8 mouse cellular contexts compared by ENCODE assay signal in genomic region chr13:84347181-84347913, GRCm38 (mm10).
A peak's percentile ranks its signal among the peaks of the same experiment; 100 is the strongest.
DNase-seq lines count a peak whose midpoint lies in the region; ATAC-seq and TF ChIP-seq lines count a peak whose summit lies in the region.

No protein-coding gene starts in this region.

- H3K4me1 ChIP-seq in lung, postnatal 0 days (ENCODE audit: insufficient read depth, low read depth, low read length), result peaks cover 8% of the 10 kb centered on the region; the same call in 1 of the 2 replicates
- H3K4me1 ChIP-seq in heart, embryonic 16.5 days (ENCODE audit: control insufficient read depth, insufficient read depth, low read length), result peaks cover 12% of the 10 kb centered on the region
- H3K4me1 ChIP-seq in midbrain, embryonic 16.5 days (ENCODE audit: control insufficient read depth, insufficient read depth, low read length), result peaks cover 39% of the 10 kb centered on the region

- TF ChIP-seq EP300 in lung, postnatal 0 days (IDR thresholded peaks at IDR 0.05), result no peak

- WGBS in lung, postnatal 0 days, result 2% methylated on average over 21 of the region's 21 CpGs
- WGBS in heart, embryonic 16.5 days, result 3% methylated on average over 21 of the region's 21 CpGs
- 1% methylated on average over 21 of the region's 21 CpGs for WGBS in midbrain, embryonic 16.5 days

- H3K36me3 ChIP-seq in lung, postnatal 0 days (ENCODE audit: insufficient read depth, low read length), result no peaks in the 10 kb centered on the region
- no peaks in the 10 kb centered on the region for H3K36me3 ChIP-seq in heart, embryonic 16.5 days (ENCODE audit: control insufficient read depth, insufficient read depth)
- no peaks in the 10 kb centered on the region for H3K36me3 ChIP-seq in midbrain, embryonic 16.5 days (ENCODE audit: control insufficient read depth, insufficient read depth, low read length)

- H3K27ac ChIP-seq in lung, postnatal 0 days (ENCODE audit: low read length), result no peak overlapping the region
- no peak overlapping the region for H3K27ac ChIP-seq in heart, embryonic 16.5 days (ENCODE audit: low read length)
- peak overlapping the region; percentile 94 for H3K27ac ChIP-seq in midbrain, embryonic 16.5 days (ENCODE audit: low read length)

- H3K9me3 ChIP-seq in lung, postnatal 0 days (ENCODE audit: low read length), result no peaks in the 10 kb centered on the region
- H3K9me3 ChIP-seq in heart, embryonic 16.5 days (replicated peaks; ENCODE audit: control insufficient read depth, low read length), result no peaks in the 10 kb centered on the region
- H3K9me3 ChIP-seq in midbrain, embryonic 16.5 days (replicated peaks; ENCODE audit: control insufficient read depth, low read length, poor library complexity, severe bottlenecking), result no peaks in the 10 kb centered on the region

- H3K4me2 ChIP-seq in lung, postnatal 0 days (replicated peaks; ENCODE audit: low read depth, low read length), result peak overlapping the region; percentile 80
- H3K4me2 ChIP-seq in heart, embryonic 16.5 days (ENCODE audit: low read depth, low read length), result peak overlapping the region; percentile 99
- peak overlapping the region; percentile 66 for H3K4me2 ChIP-seq in midbrain, embryonic 16.5 days (ENCODE audit: low read length)

- ATAC-seq in lung, postnatal 0 days, result no peak
- ATAC-seq in heart, embryonic 16.5 days (replicated peaks; ENCODE audit: extremely low read depth, insufficient read depth, low FRiP score), result no peak
- ATAC-seq in midbrain, embryonic 16.5 days, result peak; percentile 59
- no peak for ATAC-seq in erythroblast, adult 5-6 weeks (replicated peaks; ENCODE audit: low FRiP score, poor library complexity, severe bottlenecking)

- peaks cover 29% of the 10 kb centered on the region for H3K27me3 ChIP-seq in lung, postnatal 0 days (replicated peaks; ENCODE audit: insufficient read depth, low read length)
- H3K27me3 ChIP-seq in heart, embryonic 16.5 days (ENCODE audit: control insufficient read depth, insufficient read depth, low read length), result peaks cover 41% of the 10 kb centered on the region
- H3K27me3 ChIP-seq in midbrain, embryonic 16.5 days (ENCODE audit: control insufficient read depth, insufficient read depth, low read depth, low read length), result no peaks in the 10 kb centered on the region

- no peak overlapping the region for H3K9ac ChIP-seq in lung, postnatal 0 days (replicated peaks; ENCODE audit: low read depth)
- H3K9ac ChIP-seq in heart, embryonic 16.5 days (ENCODE audit: low read length), result no peak overlapping the region
- H3K9ac ChIP-seq in midbrain, embryonic 16.5 days (ENCODE audit: low read depth, low read length), result peak overlapping the region; percentile 65

- H3K4me3 ChIP-seq in lung, postnatal 0 days (ENCODE audit: low read depth, low read length), result peak overlapping the region; percentile 39
- peak overlapping the region; percentile 68 for H3K4me3 ChIP-seq in heart, embryonic 16.5 days (ENCODE audit: low read length)
- peak overlapping the region; percentile 47 for H3K4me3 ChIP-seq in midbrain, embryonic 16.5 days (ENCODE audit: low read depth, low read length)

- TF ChIP-seq CTCF in lung, postnatal 0 days (IDR thresholded peaks at IDR 0.05), result no peak

- DNase-seq in lung, postnatal 0 days (ENCODE audit: low spot score), result no peak
- no peak for DNase-seq in lung, adult 18-20 months
- peak; percentile 75 to 81 for DNase-seq in cerebellum, postnatal 25 days
- peak; percentile 74 to 75 for DNase-seq in layer of hippocampus, postnatal 14 days (ENCODE audit: low spot score in 2 of 2)
- DNase-seq in adipocyte (ENCODE audit: low spot score), result no peak

Comparison
In these comparisons a context has a peak if more than half of its experiments do, and no peak if none do; other contexts are left out.
1. DNase-seq: peak in cerebellum, postnatal 25 days (2 of 2) and layer of hippocampus, postnatal 14 days (2 of 2); none in lung, postnatal 0 days (single experiment), lung, adult 18-20 months (0 of 2) and adipocyte (single experiment).
2. Peak in every context shown above with its lines, with median percentiles within 50 percentile points of each other: H3K4me2 ChIP-seq and H3K4me3 ChIP-seq.